Mouse (Mus musculus) heart, postnatal 36 days (tissue): ENCODE measurements around the gene Haus8. TPM values are rescaled to one million over a fixed set of nuclear protein-coding genes. Genes with fewer than 3 reads are reported as not detected.
"Not testable (repeated sequence)": the region's sequence is repeated elsewhere in the genome, so short reads cannot be mapped to it uniquely, and the experiment has no call there.

ENCODE experiments used
- DNase-seq, 2 experiments: peaks; one replicate each; pipeline ENCODE4 v3.0.0; 2021 to 2022
- intact Hi-C: fragments of 180-260 bp; cut with DNase I; formaldehyde crosslinking; loops from one replicate; pipeline ENCODE4 v1.15.1; 2025
- total RNA-seq, 2 experiments: library from RNA; stranded (reverse); gene quantifications; 2 replicates each; pipeline ENCODE4 v1.2.3; 2021

Gene Haus8
- total RNA-seq, 2 experiments from 2014 or later: 27.4 to 29.9 TPM

DNA sequence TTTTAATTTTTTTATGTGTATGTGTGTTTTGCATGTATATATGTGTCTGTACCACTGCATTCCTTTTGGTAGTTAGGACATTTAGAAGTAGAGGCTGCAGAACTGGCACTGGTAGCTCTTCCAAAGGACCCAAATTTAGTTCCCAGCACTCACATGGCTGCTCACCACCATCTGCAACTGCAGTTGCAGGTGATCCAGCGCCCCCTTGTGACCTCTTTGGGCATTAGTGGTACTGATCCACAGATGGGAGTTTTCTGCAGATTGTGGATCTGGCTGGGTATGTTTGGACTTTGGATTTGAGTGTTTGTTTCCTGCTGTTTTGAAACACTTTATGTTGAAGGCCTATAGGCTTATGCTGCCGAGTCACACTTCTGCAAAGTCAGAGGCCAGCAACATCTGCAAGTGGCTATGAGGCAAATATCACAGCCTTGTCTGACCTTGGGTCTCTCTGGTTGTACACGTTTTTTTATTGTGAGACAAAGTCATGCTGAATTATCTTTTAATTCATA lies 15.8 kb upstream of the Haus8 start:
- intact Hi-C loops: no loop called here

DNA sequence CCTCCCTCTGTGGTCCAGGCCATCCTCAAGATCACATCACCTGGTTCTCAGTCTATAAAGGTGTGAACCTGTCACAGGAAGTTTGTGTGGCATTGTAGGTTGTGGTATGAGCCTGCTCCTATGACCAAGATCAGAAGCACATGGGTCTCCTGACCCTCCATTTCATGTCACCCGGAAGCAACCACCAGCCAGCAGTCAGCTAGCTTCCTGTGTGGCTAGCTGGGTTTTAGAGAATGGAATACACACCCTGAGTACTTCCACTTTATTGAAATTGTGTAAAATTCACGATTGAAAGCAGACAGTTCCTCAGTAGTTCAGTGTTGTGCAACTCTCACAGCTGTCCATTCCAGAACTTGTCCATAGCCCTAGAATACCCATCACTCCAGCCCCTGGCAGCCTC lies 13.5 kb upstream of the Haus8 start:
- DNase-seq: not testable (repeated sequence)
- intact Hi-C loops: loop anchor here (2.0 kb wide), 1 partner anchor 463 kb away; no protein-coding TSS in a partner anchor

More for the DNA sequence above, 15.8 kb upstream of the Haus8 start:
- no peak for DNase-seq

DNA sequence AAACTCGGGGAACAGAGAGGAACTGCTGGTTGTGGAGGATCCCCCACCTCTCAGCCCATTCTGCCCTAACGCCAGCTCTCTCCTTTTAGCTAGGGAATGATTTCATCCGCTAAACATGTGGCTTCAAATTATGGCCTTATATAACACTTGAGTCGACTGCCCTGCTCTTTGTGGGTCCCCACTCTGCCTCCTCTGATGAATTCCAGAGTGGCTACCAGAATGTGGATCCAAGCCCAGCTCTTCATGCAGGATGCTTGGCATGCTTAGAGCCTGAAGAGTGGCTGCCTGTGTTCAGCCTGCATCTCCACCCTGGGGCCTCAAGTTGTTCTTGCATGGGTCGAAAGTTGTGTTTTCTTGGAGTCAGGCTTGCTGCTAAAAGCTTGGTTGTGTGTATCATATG lies 9.9 kb upstream of the Haus8 start:
- intact Hi-C loops: loop anchor here (5.0 kb wide), 1 partner anchor 455 kb away; no protein-coding TSS in a partner anchor
- DNase-seq: no peak

DNA sequence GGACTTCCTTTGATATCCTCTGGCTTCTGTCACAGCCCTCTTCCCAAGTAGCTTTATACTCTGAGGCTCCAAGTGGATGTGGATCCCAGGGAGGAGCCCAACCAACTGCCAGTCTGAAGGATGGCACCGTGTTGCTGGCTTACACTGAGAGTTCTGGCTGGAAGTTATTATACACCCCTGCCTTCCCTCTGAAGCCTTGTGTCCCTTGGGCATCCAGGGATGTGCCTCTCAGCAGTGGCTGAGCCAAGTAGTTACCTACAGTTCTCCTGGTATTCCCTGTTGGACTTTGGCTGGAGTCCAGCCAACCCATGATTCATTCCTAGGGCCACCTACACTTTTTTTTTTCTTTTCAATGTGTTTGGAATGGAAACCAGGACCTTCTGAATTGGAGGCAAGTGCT lies 9.0 kb upstream of the Haus8 start:
- DNase-seq: not testable (repeated sequence)
- intact Hi-C loops: loop anchor here (5.0 kb wide), 1 partner anchor 456 kb away; no protein-coding TSS in a partner anchor

DNA sequence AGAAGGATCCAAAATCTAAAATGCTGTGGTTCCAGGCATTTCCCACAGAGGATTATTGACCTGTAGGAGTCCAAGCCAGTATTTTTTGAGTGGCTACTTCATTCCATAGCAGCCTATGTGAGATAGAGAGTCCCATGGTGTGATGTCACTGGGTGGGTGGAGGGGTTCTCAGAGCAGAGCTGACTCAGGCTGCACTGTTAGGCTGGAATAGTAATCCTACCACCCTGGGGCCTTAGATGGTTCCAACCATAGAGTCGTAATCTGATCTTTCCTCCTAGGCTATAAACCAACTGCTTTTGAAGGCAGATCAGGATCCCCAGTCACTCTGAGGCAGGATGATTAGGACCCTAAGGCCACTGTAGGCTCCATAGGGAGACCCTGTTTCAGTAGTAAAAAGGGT lies 6.7 kb upstream of the Haus8 start:
- DNase-seq, intact Hi-C loops: not testable (repeated sequence)

DNA sequence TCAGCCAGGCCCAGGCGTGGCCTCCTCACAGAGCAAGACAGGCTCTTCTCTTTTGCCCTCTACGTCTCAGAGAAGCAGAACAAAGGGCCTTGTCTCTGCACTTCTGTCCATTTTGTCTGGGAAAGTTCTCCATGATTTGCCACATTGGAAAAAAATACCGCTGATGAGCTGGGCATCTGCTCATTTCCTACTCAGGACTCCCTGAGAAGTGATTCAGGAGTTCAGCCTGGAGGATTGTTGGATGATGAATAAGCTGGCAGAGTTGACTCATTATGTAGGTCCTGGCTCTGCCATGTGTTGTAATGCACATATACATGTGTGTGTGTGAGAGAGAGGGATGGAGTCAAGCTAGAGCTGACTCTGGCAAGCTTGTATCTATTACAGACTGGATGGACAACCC lies 3.4 kb upstream of the Haus8 start:
- DNase-seq: no peak
- intact Hi-C loops: no loop called here

DNA sequence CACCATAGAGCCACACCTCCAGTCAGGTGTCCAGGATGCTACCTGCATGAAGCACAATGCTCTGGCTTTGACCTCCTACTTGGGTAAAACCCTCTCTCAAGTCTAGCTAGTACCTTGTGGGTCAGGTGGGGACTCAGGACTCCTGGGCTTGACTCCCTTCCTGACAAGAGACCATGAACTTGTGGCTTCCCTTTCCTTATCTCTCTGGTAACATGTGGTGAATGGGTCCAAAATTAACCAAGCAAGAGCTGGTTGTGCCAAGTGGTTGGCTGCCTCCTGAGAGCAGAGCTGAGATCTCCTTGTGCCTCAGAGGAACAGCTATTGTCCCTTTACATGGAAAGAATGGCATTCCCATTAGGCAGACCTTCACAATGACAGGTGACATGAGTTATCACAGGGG lies 1.7 kb upstream of the Haus8 start:
- no peak for DNase-seq
- intact Hi-C loops: no loop called here

DNA sequence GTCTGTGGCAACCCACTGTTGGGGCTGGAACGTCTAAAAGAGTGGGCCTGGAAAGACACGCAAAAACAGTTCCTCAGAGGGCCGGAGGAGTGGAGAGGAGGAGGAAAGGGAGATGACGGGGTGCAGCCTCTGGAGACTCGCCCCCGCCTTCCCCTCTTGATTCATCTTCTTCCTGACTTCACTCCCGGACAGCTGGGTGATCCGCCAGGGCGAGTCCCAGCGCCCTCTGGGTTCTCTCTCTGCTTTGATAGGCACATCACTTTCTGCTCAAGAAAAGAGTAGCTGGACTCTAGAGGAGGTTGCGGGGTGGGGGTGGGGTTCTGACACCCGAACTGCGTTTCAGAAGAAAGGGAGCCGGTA lies 397 bp upstream of the Haus8 start:
- intact Hi-C loops: loop anchor here (2.0 kb wide), 2 partner anchors 40 to 52 kb away; no protein-coding TSS in a partner anchor

DNA sequence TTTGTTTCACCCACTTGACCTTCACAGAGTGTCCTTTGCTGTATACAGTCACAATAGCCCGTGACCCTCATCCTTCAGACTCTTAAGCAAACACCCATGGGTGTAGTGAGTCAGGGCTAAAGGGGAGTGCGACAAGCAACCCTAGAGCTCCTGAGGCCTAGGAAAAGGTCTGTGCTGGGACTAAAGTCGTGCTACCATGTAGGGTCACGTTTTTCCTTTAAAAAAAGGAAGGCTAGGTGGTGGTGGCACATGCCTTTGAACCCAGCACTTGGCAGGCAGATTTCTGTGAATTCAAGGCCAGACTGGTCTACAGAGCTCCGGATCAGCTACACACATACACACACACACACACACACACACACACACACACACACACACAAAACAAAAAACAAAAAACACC lies 1.1 kb downstream of the Haus8 start:
- no peak for DNase-seq
- intact Hi-C loops: loop anchor here (2.0 kb wide), 2 partner anchors 41 to 53 kb away; no protein-coding TSS in a partner anchor

More for the DNA sequence above, 397 bp upstream of the Haus8 start:
- peak in 1 of 2 experiments; percentile 67 for DNase-seq

DNA sequence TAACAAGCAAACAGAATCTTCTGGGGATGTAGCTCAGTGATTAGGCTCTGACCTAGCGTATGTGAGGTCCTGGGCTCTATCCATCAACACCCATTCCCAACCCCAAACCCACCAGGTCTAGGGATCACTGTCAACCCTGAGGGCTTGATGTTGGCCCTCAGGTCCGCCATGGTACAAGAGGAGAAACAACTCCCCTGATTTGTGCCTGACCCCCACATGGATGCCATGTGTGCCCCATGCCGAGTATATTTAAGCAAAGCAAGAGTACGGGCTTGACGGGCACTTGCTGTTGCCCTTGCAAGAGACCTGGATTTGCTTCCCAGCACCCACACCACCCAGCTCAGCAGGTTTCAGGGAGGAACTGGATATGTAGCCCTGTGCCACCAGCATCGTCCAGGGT lies 4.4 kb downstream of the Haus8 start:
- intact Hi-C loops, DNase-seq: not testable (repeated sequence)

DNA sequence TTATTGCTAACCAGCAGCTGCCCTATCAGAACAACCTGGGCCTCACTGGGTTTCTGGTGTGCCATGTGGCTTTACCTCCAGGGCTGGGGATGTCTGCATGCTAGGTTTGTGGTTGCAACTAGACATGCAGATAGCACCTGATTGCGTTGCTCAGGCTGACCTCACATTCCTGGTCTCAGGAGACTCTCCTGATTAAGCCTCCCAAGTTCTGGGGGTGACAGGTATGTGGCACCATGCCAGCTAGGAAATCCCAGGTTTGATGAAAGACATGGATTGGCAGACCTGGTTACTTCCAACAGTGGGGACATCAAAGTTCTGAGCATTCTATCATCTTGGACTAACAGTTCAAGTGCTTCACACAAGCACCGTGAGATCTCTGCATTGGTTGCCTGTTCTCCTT lies 5.0 kb downstream of the Haus8 start:
- intact Hi-C loops: no loop called here
- no peak for DNase-seq

DNA sequence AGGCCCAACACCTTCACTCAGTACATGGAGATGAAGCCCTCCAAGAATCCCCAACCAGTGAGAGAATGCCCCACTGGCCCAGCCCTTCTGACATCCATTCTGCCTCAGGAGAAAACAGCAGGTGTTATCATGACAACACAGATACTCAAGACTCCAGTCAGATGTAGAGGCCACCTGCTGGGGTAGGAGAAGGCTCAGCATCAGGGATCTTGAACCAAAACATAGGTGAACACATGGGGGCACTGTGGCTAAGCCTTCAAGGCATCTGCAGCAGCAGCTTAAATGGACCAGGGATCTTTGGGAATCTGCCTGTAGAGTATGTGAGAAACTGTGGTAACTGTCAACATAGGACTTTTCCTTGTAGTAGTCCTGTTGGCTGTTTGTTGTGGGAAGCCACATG lies 11.5 kb downstream of the Haus8 start:
- intact Hi-C loops: loop anchor here (5.0 kb wide), 1 partner anchor 141 kb away; no protein-coding TSS in a partner anchor
- peak in 1 of 2 experiments; percentile 20 for DNase-seq

DNA sequence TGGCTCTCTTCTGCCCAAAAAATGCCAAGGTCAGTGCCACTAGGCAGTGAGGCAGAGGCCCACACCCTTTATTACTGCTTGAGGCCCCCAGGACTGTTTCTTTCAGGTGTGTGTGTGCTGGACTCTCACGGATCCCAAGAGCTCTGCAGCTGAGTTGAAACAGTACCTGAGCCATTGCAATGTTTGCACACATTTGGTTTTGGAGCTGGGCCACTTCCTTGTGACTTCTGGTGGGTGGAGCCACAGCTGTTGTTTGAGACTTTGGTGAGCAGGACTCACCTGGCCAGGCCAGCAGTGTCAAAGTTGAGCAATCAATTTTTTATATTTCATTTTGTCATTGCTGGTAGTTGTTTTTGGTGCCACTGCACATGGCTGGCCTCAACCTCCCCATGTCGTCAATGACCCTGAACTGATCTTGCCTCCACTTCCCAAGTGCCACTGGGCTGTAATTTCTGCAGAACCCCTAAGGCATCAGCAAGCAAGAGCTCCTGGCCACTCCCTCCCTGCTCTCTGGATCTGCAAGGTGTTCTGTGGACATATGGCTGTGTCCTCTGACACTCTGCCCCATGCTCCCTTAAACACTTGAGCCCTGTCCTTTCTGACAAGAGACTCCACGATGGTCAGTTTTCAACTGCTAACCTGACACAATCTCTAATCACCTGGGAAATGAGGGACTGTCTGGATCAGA lies 16.0 kb downstream of the Haus8 start:
- intact Hi-C loops: no loop called here

DNA sequence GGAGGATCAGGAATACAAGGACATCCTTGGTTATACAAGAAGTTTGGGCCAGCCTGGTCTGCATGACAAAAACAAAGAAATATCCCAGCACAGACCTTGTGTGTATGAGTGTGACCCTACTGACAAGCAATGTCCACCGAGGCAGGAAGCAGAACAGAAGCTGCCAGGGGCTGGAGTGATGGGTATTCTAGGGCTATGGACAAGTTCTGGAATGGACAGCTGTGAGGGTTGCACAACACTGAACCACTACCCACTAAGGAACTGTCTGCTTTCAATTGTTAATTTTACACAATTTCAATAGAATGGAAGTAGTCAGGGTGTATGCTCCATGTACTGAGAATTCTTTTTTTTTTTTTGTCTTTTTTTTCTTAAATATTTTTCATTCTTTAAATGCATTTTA lies 24.5 kb downstream of the Haus8 start:
- intact Hi-C loops: no loop called here
- no peak for DNase-seq

More for the DNA sequence above, 16.0 kb downstream of the Haus8 start:
- DNase-seq: no peak

DNA sequence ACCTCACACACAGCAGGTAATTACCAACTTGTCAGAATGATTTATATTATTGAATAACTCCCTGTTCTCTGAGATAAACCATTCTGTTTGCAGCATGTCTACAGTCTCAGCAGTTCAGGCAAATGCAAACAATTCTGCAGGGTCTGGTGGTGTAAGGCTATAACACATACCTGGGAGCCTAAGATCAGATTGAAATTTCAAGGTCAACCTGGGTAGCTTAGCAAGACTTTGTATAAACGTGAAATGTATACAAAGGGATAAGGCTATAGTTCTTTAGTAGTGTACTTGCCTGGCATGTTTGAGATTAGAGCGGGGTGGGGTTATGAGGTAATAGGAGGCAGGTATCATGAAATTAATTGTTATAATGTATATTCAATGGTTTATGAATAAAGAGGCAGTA lies 30.0 kb downstream of the Haus8 start:
- DNase-seq: no peak
- intact Hi-C loops: no loop called here

DNA sequence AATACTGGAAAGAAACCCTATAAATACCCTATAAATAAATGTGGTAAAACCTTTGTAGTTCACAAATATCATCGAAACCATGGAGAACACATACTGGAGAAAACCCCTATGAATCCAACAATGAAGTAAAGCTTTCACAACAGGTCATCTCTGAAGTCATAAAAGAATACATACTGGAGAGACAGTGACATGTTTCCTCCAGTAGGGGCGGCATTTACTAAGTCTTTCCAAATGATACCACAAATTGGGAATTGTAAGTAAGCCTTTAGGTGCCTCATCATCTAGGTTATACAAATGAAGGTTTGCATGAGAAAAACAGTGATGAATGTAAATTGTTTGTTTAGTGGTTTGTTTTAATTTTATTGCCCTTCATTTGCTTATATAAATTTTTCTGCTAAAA lies 48.2 kb downstream of the Haus8 start:
- DNase-seq: no peak
- intact Hi-C loops: no loop called here

DNA sequence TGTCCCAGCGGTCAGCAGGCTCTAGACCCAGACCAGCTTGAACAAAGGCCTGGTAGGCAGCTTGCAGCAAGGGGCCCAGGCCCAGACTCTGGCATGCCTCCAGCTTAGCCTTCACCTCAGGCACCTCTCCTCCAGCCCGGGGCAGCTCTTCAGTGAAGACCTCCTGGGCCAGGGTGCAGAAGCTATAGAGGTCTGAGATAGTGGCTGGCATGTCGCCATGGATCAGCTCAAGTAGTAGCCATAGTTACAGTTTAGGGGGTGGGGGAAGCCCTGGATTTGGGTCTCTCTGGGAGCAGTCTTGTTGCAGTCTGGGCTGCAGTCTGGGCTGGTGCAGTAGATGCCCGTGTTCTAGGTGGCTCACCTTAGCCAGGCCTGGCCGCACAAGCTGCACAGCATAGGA lies 58.5 kb downstream of the Haus8 start:
- not testable (repeated sequence) for DNase-seq

DNA sequence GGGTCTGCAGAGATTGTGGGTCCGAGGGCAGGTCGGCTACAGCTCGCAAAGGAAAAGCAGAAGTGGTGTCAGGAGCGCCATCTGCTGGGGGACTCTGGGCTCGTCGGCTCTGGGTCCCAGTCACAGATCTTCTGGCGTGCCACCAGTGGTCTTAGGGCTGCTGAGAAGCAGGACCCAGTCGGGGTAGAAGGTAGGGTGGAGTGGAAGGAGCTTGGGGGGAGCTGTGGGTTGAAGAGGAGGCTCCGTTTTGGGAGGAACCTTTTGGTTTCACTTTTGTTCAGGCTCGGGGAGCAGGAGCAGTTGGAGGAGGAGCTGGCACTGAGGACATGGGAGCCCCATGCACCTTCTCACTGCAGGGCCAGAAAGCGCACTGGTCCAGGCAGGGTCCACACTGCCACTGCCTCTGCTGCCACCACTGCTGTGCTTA lies 67.2 kb downstream of the Haus8 start:
- peak; percentile 15 to 48 for DNase-seq
- intact Hi-C loops: not testable (repeated sequence)

More for the DNA sequence above, 58.5 kb downstream of the Haus8 start:
- intact Hi-C loops: not testable (repeated sequence)
